Mouse (Mus musculus) gastrocnemius, postnatal 25 days (tissue): ENCODE data around the gene Gm14434. TPM values are rescaled to one million over a fixed set of nuclear protein-coding genes. Genes with fewer than 3 reads are reported as not detected.
"Not testable (repeated sequence)": the region's sequence is repeated elsewhere in the genome, so short reads cannot be mapped to it uniquely, and the experiment has no call there.

Experiments used
- DNase-seq: peaks from one replicate; pipeline ENCODE4 v3.0.0; 2022
- long read RNA-seq, 2 experiments: library from polyadenylated mRNA; stranded (forward); transcript quantifications; one replicate each; pipeline ENCODE4 v2.0.0; 2021
- total RNA-seq, 2 experiments: library from RNA; stranded (reverse); gene quantifications; 1 replicate in 1 of 2; 2 replicates in 1 of 2; pipeline ENCODE4 v1.2.3; 2021

Gene Gm14434
- not detected for total RNA-seq
- long read RNA-seq, experiment 1, partial matches to known transcripts: 0 of 1 reads
- long read RNA-seq, experiment 1, other reads (novel, unspliced or antisense): 1 of 1 reads
- long read RNA-seq, experiment 2, partial matches to known transcripts: 0 of 2 reads
- long read RNA-seq, experiment 2, other reads (novel, unspliced or antisense): 1 of 2 reads

DNA sequence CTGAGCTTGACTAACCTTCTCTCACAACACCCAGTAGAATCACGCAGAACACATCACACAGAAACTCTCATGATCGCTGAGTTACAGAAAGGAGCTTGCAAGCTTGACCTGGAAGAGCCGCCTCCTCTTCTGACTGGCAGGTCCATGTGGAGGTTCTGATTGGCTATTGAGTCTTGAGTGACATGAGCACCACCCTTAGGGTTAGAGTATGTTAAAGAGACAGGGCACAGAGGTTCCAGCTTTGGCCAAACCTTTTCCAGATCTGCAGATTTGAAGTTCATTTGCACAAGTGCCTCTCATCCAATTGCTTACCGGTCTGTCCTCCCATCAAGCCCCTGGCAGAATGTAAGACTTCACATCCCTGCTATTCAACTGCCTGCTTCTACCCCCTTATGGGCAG, at the start of gene Gm14434:
Gm14434 (minus strand) TSS at position 101 of the 400 bp plus-strand sequence.
- DNase-seq: not testable (repeated sequence)

DNA sequence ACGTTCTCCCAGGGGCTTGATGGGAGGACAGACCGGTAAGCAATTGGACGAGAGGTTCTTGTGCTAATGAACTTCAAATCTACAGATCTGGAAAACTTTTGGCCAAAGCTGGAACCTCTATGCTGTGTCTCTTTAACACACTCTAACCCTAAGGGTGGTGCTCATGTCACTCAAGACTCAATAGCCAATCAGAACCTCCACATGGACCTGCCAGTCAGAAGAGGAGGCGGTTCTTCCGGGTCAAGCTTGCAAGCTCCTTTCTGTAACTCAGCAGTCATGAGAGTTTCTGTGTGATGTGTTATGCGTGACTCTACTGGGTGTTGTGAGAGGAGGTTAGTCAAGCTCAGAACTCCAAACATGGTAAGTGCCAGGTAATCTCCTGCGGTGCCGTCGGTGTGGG, 34.2 kb upstream of the Gm14434 start, which contains the start of gene Zfp967:
Zfp967 (plus strand) TSS at position 301 of the 400 bp plus-strand sequence.
- not testable (repeated sequence) for DNase-seq

DNA sequence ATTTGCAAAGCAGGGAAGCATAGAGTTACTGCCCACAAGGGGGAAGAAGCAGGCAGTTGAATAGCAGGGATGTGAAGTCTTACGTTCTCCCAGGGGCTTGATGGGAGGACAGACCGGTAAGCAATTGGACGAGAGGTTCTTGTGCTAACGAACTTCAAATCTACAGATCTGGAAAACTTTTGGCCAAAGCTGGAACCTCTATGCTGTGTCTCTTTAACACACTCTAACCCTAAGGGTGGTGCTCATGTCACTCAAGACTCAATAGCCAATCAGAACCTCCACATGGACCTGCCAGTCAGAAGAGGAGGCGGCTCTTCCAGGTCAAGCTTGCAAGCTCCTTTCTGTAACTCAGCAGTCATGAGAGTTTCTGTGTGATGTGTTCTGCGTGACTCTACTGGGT, 63.3 kb downstream of the Gm14434 start, which contains the start of gene Gm14435:
Gm14435 (plus strand) TSS at position 301 of the 400 bp plus-strand sequence.
- not testable (repeated sequence) for DNase-seq

Other genes with a start within 250 kb of the Gm14434 start
- gene Gm11009, start 167.3 kb downstream of the Gm14434 start, total RNA-seq: not detected
- 10 to 100 TPM in 1 of 2 experiments, 1 to 10 TPM in 1; 9.1 to 11.3 TPM for gene Gm14435, start 63.2 kb downstream of the Gm14434 start, total RNA-seq
- gene Zfp967, start 34.3 kb upstream of the Gm14434 start, total RNA-seq: not detected
- gene Gm14308, start 149.6 kb upstream of the Gm14434 start, total RNA-seq: 1 to 10 TPM in 1 of 2 experiments, not detected in 1; 1.7 TPM
- 10 to 100 TPM in 1 of 2 experiments, 1 to 10 TPM in 1; 8.8 to 10.5 TPM for gene Zfp973, start 183.7 kb upstream of the Gm14434 start, total RNA-seq
- gene Gm14305, start 221.5 kb upstream of the Gm14434 start, total RNA-seq: 1 to 10 TPM; 6.2 to 8.9 TPM